Mouse (Mus musculus): ENCODE measurements around the gene Gpm6b. TPM values are rescaled to one million over a fixed set of nuclear protein-coding genes. Genes with fewer than 3 reads are reported as not detected.

The Gpm6b gene
- polyA plus RNA-seq (2015; fragmentation: Nextera tagmentation; extraction: Ambion mirVana) = 303 and 312 TPM in 2 replicates

- Histone ChIP-seq H3K4me1 (ENCODE audit: control insufficient read depth, insufficient read depth, low read depth, low read length) (no peaks in the 10 kb centered on the region), H3K27me3 (replicated peaks; ENCODE audit: control insufficient read depth, insufficient read depth, low read length) (no peaks in the 10 kb centered on the region), H3K27ac (ENCODE audit: low read depth, low read length) (peak within 1 kb of the TSS; percentile 26), H3K4me2 (ENCODE audit: low read length) (peak within 1 kb of the TSS; percentile 60), H3K9ac (ENCODE audit: low read depth, low read length) (peak within 1 kb of the TSS; percentile 74), H3K4me3 (ENCODE audit: low read length) (peak within 1 kb of the TSS; percentile 55), H3K9me3 (ENCODE audit: control insufficient read depth, low read length) (no peaks in the 10 kb centered on the region), H3K36me3 (ENCODE audit: control insufficient read depth, insufficient read depth, low read length) (no peaks in the 10 kb centered on the region)
- 15% methylated on average over 32 of the region's 63 CpGs for WGBS
- ATAC-seq = peak; percentile 94
These were observed at the start of gene Gpm6b for GRCm38 (mm10) chrX:166238831-166239460. Gene Gpm6b, plus strand, starts transcription at chrX:166238911.

- Histone ChIP-seq H3K4me1 (ENCODE audit: control insufficient read depth, insufficient read depth, low read depth, low read length) (no peaks in the 10 kb centered on the region), H3K9me3 (ENCODE audit: control insufficient read depth, low read length) (peaks cover 2% of the 10 kb centered on the region; the same call in 1 of the 2 replicates), H3K27me3 (replicated peaks; ENCODE audit: control insufficient read depth, insufficient read depth, low read length) (no peaks in the 10 kb centered on the region), H3K4me2 (ENCODE audit: low read length) (no peak overlapping the region), H3K9ac (ENCODE audit: low read depth, low read length) (no peak overlapping the region), H3K36me3 (ENCODE audit: control insufficient read depth, insufficient read depth, low read length) (no peaks in the 10 kb centered on the region), H3K4me3 (ENCODE audit: low read length) (no peak overlapping the region), H3K27ac (ENCODE audit: low read depth, low read length) (no peak overlapping the region)
- ATAC-seq = no peak
These were observed 42.4 kb upstream of the Gpm6b start for GRCm38 (mm10) chrX:166196327-166196726.

GRCm38 (mm10) chrX:166198266-166198665, 40.4 kb upstream of the Gpm6b start:
- Histone ChIP-seq H3K27ac (ENCODE audit: low read depth, low read length) (no peak overlapping the region), H3K9me3 (ENCODE audit: control insufficient read depth, low read length) (peaks cover 2% of the 10 kb centered on the region; the same call in 1 of the 2 replicates), H3K4me2 (ENCODE audit: low read length) (no peak overlapping the region), H3K4me1 (ENCODE audit: control insufficient read depth, insufficient read depth, low read depth, low read length) (no peaks in the 10 kb centered on the region), H3K36me3 (ENCODE audit: control insufficient read depth, insufficient read depth, low read length) (no peaks in the 10 kb centered on the region), H3K27me3 (replicated peaks; ENCODE audit: control insufficient read depth, insufficient read depth, low read length) (no peaks in the 10 kb centered on the region), H3K9ac (ENCODE audit: low read depth, low read length) (no peak overlapping the region), H3K4me3 (ENCODE audit: low read length) (no peak overlapping the region)
- WGBS = 93% methylated on average over 2 of the region's 2 CpGs
- no peak for ATAC-seq

- H3K9ac ChIP-seq (ENCODE audit: low read depth, low read length) = no peak overlapping the region
- H3K4me1 ChIP-seq (ENCODE audit: control insufficient read depth, insufficient read depth, low read depth, low read length) = no peaks in the 10 kb centered on the region
- H3K27ac ChIP-seq (ENCODE audit: low read depth, low read length) = no peak overlapping the region
- ATAC-seq = no peak
- H3K36me3 ChIP-seq (ENCODE audit: control insufficient read depth, insufficient read depth, low read length) = no peaks in the 10 kb centered on the region
- no peak overlapping the region for H3K4me3 ChIP-seq (ENCODE audit: low read length)
- H3K27me3 ChIP-seq (replicated peaks; ENCODE audit: control insufficient read depth, insufficient read depth, low read length) = no peaks in the 10 kb centered on the region
- peaks cover 2% of the 10 kb centered on the region; the same call in 1 of the 2 replicates for H3K9me3 ChIP-seq (ENCODE audit: control insufficient read depth, low read length)
- no peak overlapping the region for H3K4me2 ChIP-seq (ENCODE audit: low read length)
These were observed 38.9 kb upstream of the Gpm6b start for GRCm38 (mm10) chrX:166199812-166200211.

GRCm38 (mm10) chrX:166214576-166214975, 24.1 kb upstream of the Gpm6b start:
- no peak for ATAC-seq
- WGBS = 74% methylated on average over 2 of the region's 2 CpGs
- no peaks in the 10 kb centered on the region for H3K9me3 ChIP-seq (ENCODE audit: control insufficient read depth, low read length)
- H3K9ac ChIP-seq (ENCODE audit: low read depth, low read length) = no peak overlapping the region
- no peaks in the 10 kb centered on the region for H3K4me1 ChIP-seq (ENCODE audit: control insufficient read depth, insufficient read depth, low read depth, low read length)
- H3K27me3 ChIP-seq (replicated peaks; ENCODE audit: control insufficient read depth, insufficient read depth, low read length) = no peaks in the 10 kb centered on the region; the same call in 1 of the 2 replicates
- H3K4me2 ChIP-seq (ENCODE audit: low read length) = no peak overlapping the region
- H3K4me3 ChIP-seq (ENCODE audit: low read length) = no peak overlapping the region
- H3K36me3 ChIP-seq (ENCODE audit: control insufficient read depth, insufficient read depth, low read length) = no peaks in the 10 kb centered on the region
- no peak overlapping the region for H3K27ac ChIP-seq (ENCODE audit: low read depth, low read length)

GRCm38 (mm10) chrX:166216248-166216647, 22.5 kb upstream of the Gpm6b start:
- Histone ChIP-seq H3K9ac (ENCODE audit: low read depth, low read length) (no peak overlapping the region), H3K4me1 (ENCODE audit: control insufficient read depth, insufficient read depth, low read depth, low read length) (no peaks in the 10 kb centered on the region), H3K36me3 (ENCODE audit: control insufficient read depth, insufficient read depth, low read length) (no peaks in the 10 kb centered on the region), H3K27me3 (replicated peaks; ENCODE audit: control insufficient read depth, insufficient read depth, low read length) (no peaks in the 10 kb centered on the region; the same call in 1 of the 2 replicates), H3K9me3 (ENCODE audit: control insufficient read depth, low read length) (no peaks in the 10 kb centered on the region), H3K4me2 (ENCODE audit: low read length) (no peak overlapping the region), H3K4me3 (ENCODE audit: low read length) (no peak overlapping the region), H3K27ac (ENCODE audit: low read depth, low read length) (no peak overlapping the region)
- WGBS = 63% methylated on average over 6 of the region's 6 CpGs
- ATAC-seq = no peak

- no peaks in the 10 kb centered on the region for H3K36me3 ChIP-seq (ENCODE audit: control insufficient read depth, insufficient read depth, low read length)
- WGBS = 90% methylated on average over 8 of the region's 8 CpGs
- no peak overlapping the region for H3K4me2 ChIP-seq (ENCODE audit: low read length)
- ATAC-seq = no peak
- no peak overlapping the region for H3K4me3 ChIP-seq (ENCODE audit: low read length)
- no peaks in the 10 kb centered on the region for H3K9me3 ChIP-seq (ENCODE audit: control insufficient read depth, low read length)
- no peaks in the 10 kb centered on the region; the same call in 1 of the 2 replicates for H3K27me3 ChIP-seq (replicated peaks; ENCODE audit: control insufficient read depth, insufficient read depth, low read length)
- H3K9ac ChIP-seq (ENCODE audit: low read depth, low read length) = no peak overlapping the region
- no peak overlapping the region for H3K27ac ChIP-seq (ENCODE audit: low read depth, low read length)
- no peaks in the 10 kb centered on the region for H3K4me1 ChIP-seq (ENCODE audit: control insufficient read depth, insufficient read depth, low read depth, low read length)
These were observed 22.0 kb upstream of the Gpm6b start for GRCm38 (mm10) chrX:166216720-166217119.

- H3K4me3 ChIP-seq (ENCODE audit: low read length) = no peak overlapping the region
- no peak overlapping the region for H3K4me2 ChIP-seq (ENCODE audit: low read length)
- no peak for ATAC-seq
- WGBS = 71% methylated on average over 5 of the region's 5 CpGs
- no peaks in the 10 kb centered on the region for H3K9me3 ChIP-seq (ENCODE audit: control insufficient read depth, low read length)
- H3K9ac ChIP-seq (ENCODE audit: low read depth, low read length) = no peak overlapping the region
- H3K27me3 ChIP-seq (replicated peaks; ENCODE audit: control insufficient read depth, insufficient read depth, low read length) = no peaks in the 10 kb centered on the region; the same call in 1 of the 2 replicates
- no peak overlapping the region for H3K27ac ChIP-seq (ENCODE audit: low read depth, low read length)
- H3K4me1 ChIP-seq (ENCODE audit: control insufficient read depth, insufficient read depth, low read depth, low read length) = no peaks in the 10 kb centered on the region
- no peaks in the 10 kb centered on the region for H3K36me3 ChIP-seq (ENCODE audit: control insufficient read depth, insufficient read depth, low read length)
These were observed 19.4 kb upstream of the Gpm6b start for GRCm38 (mm10) chrX:166219331-166219730.

- H3K27me3 ChIP-seq (replicated peaks; ENCODE audit: control insufficient read depth, insufficient read depth, low read length) = no peaks in the 10 kb centered on the region
- H3K4me1 ChIP-seq (ENCODE audit: control insufficient read depth, insufficient read depth, low read depth, low read length) = no peaks in the 10 kb centered on the region
- no peak for ATAC-seq
- no peak overlapping the region for H3K9ac ChIP-seq (ENCODE audit: low read depth, low read length)
- H3K36me3 ChIP-seq (ENCODE audit: control insufficient read depth, insufficient read depth, low read length) = no peaks in the 10 kb centered on the region
- no peak overlapping the region for H3K27ac ChIP-seq (ENCODE audit: low read depth, low read length)
- H3K4me3 ChIP-seq (ENCODE audit: low read length) = no peak overlapping the region
- no peak overlapping the region for H3K4me2 ChIP-seq (ENCODE audit: low read length)
- 77% methylated on average over 5 of the region's 5 CpGs for WGBS
- H3K9me3 ChIP-seq (ENCODE audit: control insufficient read depth, low read length) = no peaks in the 10 kb centered on the region
These were observed 11.9 kb upstream of the Gpm6b start for GRCm38 (mm10) chrX:166226856-166227255.
